Comparison of ENCODE assay signal across 19 mouse cellular contexts in genomic region chr6:29002141-29002540, GRCm38 (mm10). TPM values are rescaled to one million over a fixed set of nuclear protein-coding genes. Genes with fewer than 3 reads are reported as not detected.
"Had no signal": no experiment of that assay in that cellular context is flagged by ENCODE, and none has a peak within 500 bp of the region (broad histone marks: within the 10 kb centered on the region; RNA-seq: fewer than 3 reads in every experiment).

No protein-coding gene starts in this region.

- H3K4me1 ChIP-seq: kidney, embryonic 15.5 days; limb, embryonic 12.5 days; liver, embryonic 13.5 days; lung, embryonic 15.5 days; megakaryocyte, embryonic 14.5 days; midbrain, embryonic 12.5 days had no signal

- H3K36me3 ChIP-seq: kidney, embryonic 15.5 days; limb, embryonic 12.5 days; liver, embryonic 13.5 days; lung, embryonic 15.5 days; midbrain, embryonic 12.5 days had no signal

- H3K4me3 ChIP-seq: kidney, embryonic 15.5 days; limb, embryonic 12.5 days; liver, embryonic 13.5 days; lung, embryonic 15.5 days; megakaryocyte, embryonic 14.5 days; midbrain, embryonic 12.5 days had no signal

- H3K27ac ChIP-seq: kidney, embryonic 15.5 days; limb, embryonic 12.5 days; liver, embryonic 13.5 days; lung, embryonic 15.5 days; macrophage; midbrain, embryonic 12.5 days had no signal

- H3K9ac ChIP-seq: kidney, embryonic 15.5 days; limb, embryonic 12.5 days; liver, embryonic 13.5 days; liver, postnatal 0 days; lung, embryonic 15.5 days; midbrain, embryonic 12.5 days had no signal

- H3K27me3 ChIP-seq: kidney, embryonic 15.5 days; liver, embryonic 13.5 days; lung, embryonic 15.5 days had no signal

- ATAC-seq: liver, postnatal 0 days had no signal

- H3K4me2 ChIP-seq: kidney, embryonic 15.5 days; limb, embryonic 12.5 days; liver, embryonic 13.5 days; lung, embryonic 15.5 days; midbrain, embryonic 12.5 days had no signal

- DNase-seq: kidney, postnatal 14 days; liver; liver, embryonic 13.5 days; liver, postnatal 0 days; lung, postnatal 14 days; right cerebral cortex, postnatal 4 days; spleen, adult 18-20 months; thymus, adult 18-20 months; thymus, postnatal 14 days had no signal

- H3K9me3 ChIP-seq: kidney, embryonic 15.5 days; limb, embryonic 12.5 days; liver, embryonic 13.5 days; lung, embryonic 15.5 days; megakaryocyte, embryonic 14.5 days; midbrain, embryonic 12.5 days had no signal

RNA-seq across cellular contexts. Expression of gene Lep, which starts 57.9 kb away (rescaled TPM):
- total RNA-seq: layer of hippocampus, postnatal 25 days; left cerebral cortex, postnatal 36 days; midbrain, postnatal 0 days had no signal
- polyA plus RNA-seq: kidney, embryonic 15.5 days; limb, embryonic 12.5 days; liver, embryonic 13.5 days; liver, postnatal 0 days; lung, embryonic 15.5 days; macrophage; midbrain, embryonic 12.5 days; midbrain, postnatal 0 days; stomach, embryonic 14.5 days had no signal
